Mouse (Mus musculus): ENCODE measurements around the gene Csrnp3. TPM values are rescaled to one million over a fixed set of nuclear protein-coding genes. Genes with fewer than 3 reads are reported as not detected.

Gene Csrnp3
- total and polyA plus RNA-seq, 2 experiments, result not detected

- TF ChIP-seq POLR2A (IDR thresholded peaks at IDR 0.05; ENCODE audit: extremely low read depth, insufficient read depth, low read length) (no peak), CTCF (IDR thresholded peaks at IDR 0.05; ENCODE audit: low read depth, low read length) (no peak)
- 82% methylated on average over 3 of the region's 3 CpGs for WGBS
- Histone ChIP-seq H3K27ac (replicated peaks; ENCODE audit: insufficient read depth, low read depth, low read length) (no peak overlapping the region), H3K4me3 (ENCODE audit: insufficient read depth, low read depth, low read length) (no peak overlapping the region), H3K79me2 (ENCODE audit: control insufficient read depth, insufficient read depth, low read length) (no peaks in the 10 kb centered on the region), H3K36me3 (ENCODE audit: control insufficient read depth, insufficient read depth, low read length) (no peaks in the 10 kb centered on the region), H3K4me1 (ENCODE audit: control insufficient read depth, insufficient read depth, low read length) (0 out of 2 replicates have a peak, but pooled peaks cover 3% of the 10 kb centered on the region), H3K27me3 (ENCODE audit: control insufficient read depth, insufficient read depth, low read length) (no peaks in the 10 kb centered on the region), H3K9ac (ENCODE audit: low read depth, low read length) (no peak overlapping the region)
- no peak for DNase-seq (ENCODE audit: extremely low read depth, low read depth, low spot score)
Observed at GRCm38 (mm10) chr2:65929286-65929685, 83.7 kb downstream of the Csrnp3 start.

- Histone ChIP-seq H3K27ac (replicated peaks; ENCODE audit: insufficient read depth, low read depth, low read length) (no peak overlapping the region), H3K4me1 (ENCODE audit: control insufficient read depth, insufficient read depth, low read length) (0 out of 2 replicates have a peak, but pooled peaks cover 3% of the 10 kb centered on the region), H3K27me3 (ENCODE audit: control insufficient read depth, insufficient read depth, low read length) (no peaks in the 10 kb centered on the region), H3K9ac (ENCODE audit: low read depth, low read length) (no peak overlapping the region), H3K4me3 (ENCODE audit: insufficient read depth, low read depth, low read length) (no peak overlapping the region), H3K79me2 (ENCODE audit: control insufficient read depth, insufficient read depth, low read length) (no peaks in the 10 kb centered on the region), H3K36me3 (ENCODE audit: control insufficient read depth, insufficient read depth, low read length) (no peaks in the 10 kb centered on the region)
- TF ChIP-seq CTCF (IDR thresholded peaks at IDR 0.05; ENCODE audit: low read depth, low read length) (no peak), POLR2A (IDR thresholded peaks at IDR 0.05; ENCODE audit: extremely low read depth, insufficient read depth, low read length) (no peak)
- no peak for DNase-seq (ENCODE audit: extremely low read depth, low read depth, low spot score)
- WGBS, result 69% methylated on average over 11 of the region's 11 CpGs
Observed at GRCm38 (mm10) chr2:65929927-65930326, 84.4 kb downstream of the Csrnp3 start.

- no peaks in the 10 kb centered on the region for H3K27me3 ChIP-seq (ENCODE audit: control insufficient read depth, insufficient read depth, low read length)
- H3K79me2 ChIP-seq (ENCODE audit: control insufficient read depth, insufficient read depth, low read length), result no peaks in the 10 kb centered on the region
- H3K4me1 ChIP-seq (ENCODE audit: control insufficient read depth, insufficient read depth, low read length), result 0 out of 2 replicates have a peak, but pooled peaks cover 3% of the 10 kb centered on the region
- no peaks in the 10 kb centered on the region for H3K36me3 ChIP-seq (ENCODE audit: control insufficient read depth, insufficient read depth, low read length)
- TF ChIP-seq CTCF (IDR thresholded peaks at IDR 0.05; ENCODE audit: low read depth, low read length), result no peak
- DNase-seq (ENCODE audit: extremely low read depth, low read depth, low spot score), result no peak
- WGBS, result 72% methylated on average over 7 of the region's 7 CpGs
- H3K9ac ChIP-seq (ENCODE audit: low read depth, low read length), result no peak overlapping the region
- H3K27ac ChIP-seq (replicated peaks; ENCODE audit: insufficient read depth, low read depth, low read length), result no peak overlapping the region
- H3K4me3 ChIP-seq (ENCODE audit: insufficient read depth, low read depth, low read length), result no peak overlapping the region
Observed at GRCm38 (mm10) chr2:65931313-65931712, 85.7 kb downstream of the Csrnp3 start.

- Histone ChIP-seq H3K79me2 (ENCODE audit: control insufficient read depth, insufficient read depth, low read length) (no peaks in the 10 kb centered on the region), H3K9ac (ENCODE audit: low read depth, low read length) (no peak overlapping the region), H3K4me1 (ENCODE audit: control insufficient read depth, insufficient read depth, low read length) (0 out of 2 replicates have a peak, but pooled peaks cover 3% of the 10 kb centered on the region), H3K4me3 (ENCODE audit: insufficient read depth, low read depth, low read length) (peak overlapping the region; percentile 1; the same call in 1 of the 2 replicates), H3K36me3 (ENCODE audit: control insufficient read depth, insufficient read depth, low read length) (no peaks in the 10 kb centered on the region), H3K27me3 (ENCODE audit: control insufficient read depth, insufficient read depth, low read length) (no peaks in the 10 kb centered on the region), H3K27ac (replicated peaks; ENCODE audit: insufficient read depth, low read depth, low read length) (no peak overlapping the region)
- 2% methylated on average over 11 of the region's 11 CpGs for WGBS
- peak; percentile 14 for DNase-seq (ENCODE audit: extremely low read depth, low read depth, low spot score)
- no peak for TF ChIP-seq POLR2A (IDR thresholded peaks at IDR 0.05; ENCODE audit: extremely low read depth, insufficient read depth, low read length)
- no peak for TF ChIP-seq CTCF (IDR thresholded peaks at IDR 0.05; ENCODE audit: low read depth, low read length)
Observed at GRCm38 (mm10) chr2:65931841-65932311, 86.3 kb downstream of the Csrnp3 start.

DNA sequence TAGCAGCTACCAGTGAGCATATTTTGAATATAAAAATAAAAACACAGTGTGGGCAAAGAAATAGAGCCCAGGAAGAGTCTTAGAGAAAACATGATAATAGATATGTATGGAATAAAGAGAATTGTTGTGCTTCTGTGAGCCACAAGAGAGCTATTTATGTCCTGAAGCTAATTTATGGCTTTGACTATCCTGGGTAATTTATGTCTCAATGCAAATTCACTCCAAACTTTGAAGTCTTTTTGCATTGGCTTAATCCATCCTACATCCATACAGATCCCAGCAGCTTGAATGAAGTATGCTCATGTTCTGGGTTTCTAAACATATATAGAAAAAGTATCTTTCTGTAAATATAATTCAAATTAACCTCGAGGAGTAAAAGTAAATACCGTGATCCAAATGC lies 88.5 kb downstream of the Csrnp3 start:
- Histone ChIP-seq H3K4me1 (ENCODE audit: control insufficient read depth, insufficient read depth, low read length) (0 out of 2 replicates have a peak, but pooled peaks cover 3% of the 10 kb centered on the region), H3K27ac (replicated peaks; ENCODE audit: insufficient read depth, low read depth, low read length) (no peak overlapping the region), H3K9ac (ENCODE audit: low read depth, low read length) (no peak overlapping the region), H3K79me2 (ENCODE audit: control insufficient read depth, insufficient read depth, low read length) (no peaks in the 10 kb centered on the region), H3K4me3 (ENCODE audit: insufficient read depth, low read depth, low read length) (no peak overlapping the region), H3K36me3 (ENCODE audit: control insufficient read depth, insufficient read depth, low read length) (no peaks in the 10 kb centered on the region), H3K27me3 (ENCODE audit: control insufficient read depth, insufficient read depth, low read length) (no peaks in the 10 kb centered on the region)
- WGBS, result 42% methylated on average over 2 of the region's 2 CpGs
- no peak for TF ChIP-seq CTCF (IDR thresholded peaks at IDR 0.05; ENCODE audit: low read depth, low read length)
- no peak for TF ChIP-seq POLR2A (IDR thresholded peaks at IDR 0.05; ENCODE audit: extremely low read depth, insufficient read depth, low read length)
- DNase-seq (ENCODE audit: extremely low read depth, low read depth, low spot score), result no peak

GRCm38 (mm10) chr2:65938900-65939299 lies 93.3 kb downstream of the Csrnp3 start:
- Histone ChIP-seq H3K9ac (ENCODE audit: low read depth, low read length) (no peak overlapping the region), H3K36me3 (ENCODE audit: control insufficient read depth, insufficient read depth, low read length) (no peaks in the 10 kb centered on the region), H3K27ac (replicated peaks; ENCODE audit: insufficient read depth, low read depth, low read length) (no peak overlapping the region), H3K4me1 (ENCODE audit: control insufficient read depth, insufficient read depth, low read length) (no peaks in the 10 kb centered on the region; the same call in 1 of the 2 replicates), H3K27me3 (ENCODE audit: control insufficient read depth, insufficient read depth, low read length) (no peaks in the 10 kb centered on the region), H3K79me2 (ENCODE audit: control insufficient read depth, insufficient read depth, low read length) (no peaks in the 10 kb centered on the region), H3K4me3 (ENCODE audit: insufficient read depth, low read depth, low read length) (no peak overlapping the region)
- TF ChIP-seq CTCF (IDR thresholded peaks at IDR 0.05; ENCODE audit: low read depth, low read length) (no peak), POLR2A (IDR thresholded peaks at IDR 0.05; ENCODE audit: extremely low read depth, insufficient read depth, low read length) (no peak)
- DNase-seq (ENCODE audit: extremely low read depth, low read depth, low spot score), result no peak
- WGBS, result 56% methylated on average over 3 of the region's 3 CpGs
